15 mouse cellular contexts compared by ENCODE assay signal in genomic region chr1:144029679-144030078, GRCm38 (mm10).
"Had no signal": no experiment of that assay in that cellular context is flagged by ENCODE, and none has a peak within 500 bp of the region (broad histone marks: within the 10 kb centered on the region; RNA-seq: fewer than 3 reads in every experiment).

No protein-coding gene starts in this region.

- H3K36me3 ChIP-seq: limb, embryonic 13.5 days; midbrain, embryonic 12.5 days; neural tube, embryonic 13.5 days had no signal

- H3K27ac ChIP-seq: limb, embryonic 13.5 days; liver, embryonic 14.5 days; midbrain, embryonic 12.5 days; neural tube, embryonic 13.5 days had no signal

- H3K4me1 ChIP-seq: limb, embryonic 13.5 days; neural tube, embryonic 13.5 days had no signal

- ATAC-seq: midbrain, embryonic 16.5 days had no signal

- H3K4me3 ChIP-seq: limb, embryonic 13.5 days; midbrain, embryonic 12.5 days; neural tube, embryonic 13.5 days had no signal

- H3K27me3 ChIP-seq: limb, embryonic 13.5 days; midbrain, embryonic 12.5 days; neural tube, embryonic 13.5 days had no signal

- DNase-seq: kidney, adult 11 months; kidney, postnatal 10 days; layer of hippocampus, adult 9-11 months; layer of hippocampus, postnatal 36 days; left cerebral cortex, postnatal 4 days; lung, adult 18-20 months; retina, postnatal 1 day; right cerebral cortex, postnatal 4 days; spleen, adult 18-20 months; thymus, postnatal 4 days had no signal
